Mouse (Mus musculus) right cerebral cortex, postnatal 25 days (tissue): ENCODE results near the gene Gjb1.
"Not testable (repeated sequence)": the region's sequence is repeated elsewhere in the genome, so short reads cannot be mapped to it uniquely, and the experiment has no call there.

Experiments
- DNase-seq: peaks from one replicate; pipeline ENCODE4 v3.0.0; 2022

The Gjb1 gene

GRCm38 (mm10) chrX:101376190-101376968 lies at the start of gene Gjb1:
Gene Gjb1, plus strand, starts transcription at chrX:101376378.
- DNase-seq: no peak

DNA sequence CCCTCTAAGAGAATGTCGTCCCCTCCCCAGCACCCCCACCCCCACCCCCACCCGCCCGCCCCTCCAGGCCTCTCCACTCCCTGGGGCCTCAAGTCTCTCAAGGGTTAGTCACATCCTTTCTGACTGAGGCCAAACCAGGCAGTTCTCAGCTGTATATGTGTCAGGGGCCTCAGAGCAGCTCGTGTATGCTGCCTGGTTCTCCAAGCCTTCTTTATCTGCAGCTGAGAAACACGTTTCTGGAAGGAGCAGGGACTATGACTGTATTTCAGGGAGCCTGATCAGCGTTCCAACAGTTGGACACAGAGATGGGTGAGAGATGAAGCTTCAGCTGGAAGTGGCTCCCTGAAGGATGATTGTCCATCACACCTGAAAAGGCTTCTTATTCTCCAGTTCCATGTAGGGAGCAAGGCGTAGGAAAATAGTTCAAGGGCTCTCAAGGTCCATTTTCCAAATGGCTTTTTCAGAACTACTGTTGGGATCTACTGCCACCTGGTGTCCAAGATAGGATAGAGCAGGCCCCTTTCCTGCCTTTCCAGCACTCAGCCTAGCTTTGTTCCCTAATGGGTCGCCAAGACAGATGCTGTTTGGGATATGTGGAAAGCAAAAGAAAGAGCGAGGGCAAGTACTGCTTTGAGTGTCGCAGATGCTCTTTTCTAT lies 46.7 kb upstream of the Gjb1 start:
- DNase-seq: peak; percentile 53

DNA sequence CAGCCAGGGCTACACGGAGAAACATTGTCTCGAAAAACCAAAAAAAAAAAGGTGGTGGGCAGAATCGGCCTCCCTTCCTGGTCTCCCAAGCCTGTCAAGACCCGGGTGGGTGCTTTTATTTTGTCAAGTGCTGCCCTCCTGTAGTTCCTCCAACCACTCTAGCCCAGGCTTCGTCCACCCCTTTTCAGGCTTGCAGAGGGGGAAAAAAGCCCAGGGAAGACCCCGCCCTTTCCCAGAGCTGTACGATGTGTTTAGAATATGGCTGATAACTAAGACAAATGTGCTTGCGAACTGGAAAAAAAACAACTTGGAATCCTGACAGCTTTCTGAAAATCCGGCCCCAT lies 44.2 kb upstream of the Gjb1 start:
- no peak for DNase-seq

DNA sequence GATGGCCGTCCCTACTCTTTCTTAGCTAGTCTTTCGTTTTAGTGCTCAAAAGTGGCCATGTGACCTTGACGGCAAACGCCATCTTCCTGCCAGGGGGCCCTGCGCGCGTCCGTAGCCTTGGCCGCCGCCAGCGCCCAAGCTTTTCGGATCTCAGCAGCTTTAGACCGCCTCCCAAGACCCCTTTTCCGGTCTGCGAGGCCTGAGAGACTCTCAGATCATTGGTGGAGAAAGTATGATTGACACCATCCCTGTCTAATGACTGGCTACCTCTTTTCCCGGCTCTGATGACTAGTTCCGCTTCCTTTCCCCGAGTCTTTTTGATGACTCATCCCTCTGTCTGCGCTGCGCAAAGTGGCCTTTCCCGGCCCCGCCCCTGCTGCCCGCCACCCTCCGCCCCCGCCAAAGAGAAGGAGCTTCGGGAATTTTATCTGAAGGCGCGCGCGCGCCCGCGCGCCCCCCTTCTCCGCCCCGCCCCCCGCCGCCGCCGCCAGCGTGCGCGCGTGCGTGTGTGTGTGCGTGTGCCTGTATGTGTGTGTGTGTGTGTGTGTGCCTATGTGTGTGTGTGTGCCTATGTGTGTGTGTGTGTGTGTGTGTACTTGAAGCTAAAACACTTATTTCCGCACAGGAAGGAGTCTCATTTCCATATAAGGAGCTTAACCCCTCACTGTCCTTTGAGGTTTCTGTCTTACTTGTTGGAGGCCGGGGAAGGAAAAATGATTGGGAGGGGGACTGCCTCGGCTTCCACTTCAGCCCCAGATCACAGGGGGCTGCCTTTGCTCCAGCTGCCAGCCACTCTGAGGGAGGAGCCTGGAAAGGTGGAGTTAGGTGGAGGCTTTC lies 43.6 kb upstream of the Gjb1 start:
- DNase-seq: peak; percentile 85

DNA sequence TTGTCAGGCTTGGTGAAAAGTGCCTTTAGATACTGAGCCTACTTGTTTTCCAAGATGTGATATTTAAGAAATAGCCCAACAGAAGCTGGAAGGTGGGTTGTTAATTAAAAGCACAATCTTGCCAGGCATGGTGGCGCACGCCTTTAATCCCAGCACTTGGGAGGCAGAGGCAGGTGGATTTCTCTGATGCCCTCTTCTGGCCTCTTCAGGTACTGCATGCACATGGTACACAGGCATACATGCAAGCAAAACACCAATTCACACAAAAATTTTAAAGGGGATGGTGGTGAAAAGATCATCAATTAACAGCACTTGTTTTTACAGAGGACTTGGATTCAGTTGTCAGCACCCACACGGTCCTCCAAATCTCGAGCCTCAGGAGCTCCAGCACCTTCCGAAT lies 41.6 kb upstream of the Gjb1 start:
- DNase-seq: no peak

DNA sequence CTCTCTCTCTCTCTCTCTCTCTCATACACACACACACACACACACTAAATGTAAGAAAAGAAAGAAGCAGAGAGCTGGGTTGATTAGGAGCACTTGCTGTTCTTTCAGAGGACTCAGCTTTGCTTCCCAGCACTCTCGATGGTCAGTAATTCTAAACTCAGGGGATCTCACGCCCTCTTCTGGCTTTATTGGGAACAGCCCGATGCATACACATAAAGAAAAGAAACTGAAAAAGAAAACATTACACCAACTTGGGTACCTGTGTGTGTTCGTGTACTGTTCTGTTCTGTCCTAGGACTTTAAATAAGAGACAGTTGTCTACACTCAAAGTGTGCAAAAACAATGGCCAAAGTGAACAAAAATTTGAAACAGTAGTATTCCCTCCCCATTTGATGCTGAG lies 37.5 kb upstream of the Gjb1 start:
- no peak for DNase-seq

- not testable (repeated sequence) for DNase-seq
Measured at GRCm38 (mm10) chrX:101342837-101343236, 33.3 kb upstream of the Gjb1 start.

- no peak for DNase-seq
Measured at GRCm38 (mm10) chrX:101345456-101345855, 30.7 kb upstream of the Gjb1 start.

GRCm38 (mm10) chrX:101346475-101346874 lies 29.7 kb upstream of the Gjb1 start:
- DNase-seq: no peak

DNA sequence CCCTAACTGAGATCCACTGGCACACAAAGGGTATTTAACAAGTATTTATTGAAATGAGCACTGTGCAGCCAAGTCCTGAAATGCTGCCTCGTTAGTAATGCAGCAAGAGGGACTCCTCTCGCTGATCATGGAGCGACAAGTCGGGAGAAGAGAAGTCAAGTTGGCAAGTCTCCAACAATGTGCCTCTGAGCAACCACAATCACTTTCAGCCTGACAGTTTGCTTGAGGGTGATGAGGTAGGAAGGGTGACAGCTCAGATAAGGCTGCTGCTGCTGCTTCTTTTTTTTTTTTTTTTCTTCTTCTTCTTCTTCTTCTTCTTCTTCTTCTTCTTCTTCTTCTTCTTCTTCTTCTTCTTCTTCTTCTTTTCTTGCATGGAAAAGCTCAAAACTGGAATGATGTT lies 25.0 kb upstream of the Gjb1 start:
- no peak for DNase-seq

DNA sequence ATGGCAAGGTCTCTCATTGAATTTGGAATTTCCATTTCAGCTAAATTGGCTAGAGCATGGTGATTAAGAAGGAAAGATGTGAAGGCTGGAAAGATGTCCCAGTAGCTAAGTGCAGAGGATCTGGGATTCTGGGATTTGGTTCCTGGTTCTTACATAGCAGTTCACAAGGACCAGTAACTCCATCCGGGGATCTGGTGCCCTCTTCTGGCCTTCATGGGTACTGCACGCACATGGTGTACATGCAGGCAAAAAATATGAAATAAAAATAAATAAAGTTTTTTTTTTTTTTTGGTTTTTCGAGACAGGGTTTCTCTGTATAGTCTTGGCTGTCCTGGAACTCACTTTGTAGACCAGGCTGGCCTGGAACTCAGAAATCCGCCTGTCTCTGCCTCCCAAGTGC lies 17.3 kb upstream of the Gjb1 start:
- not testable (repeated sequence) for DNase-seq

- DNase-seq: no peak
Measured at GRCm38 (mm10) chrX:101369001-101369400, 7.2 kb upstream of the Gjb1 start.

GRCm38 (mm10) chrX:101370573-101370972 lies 5.6 kb upstream of the Gjb1 start:
- DNase-seq: no peak

DNA sequence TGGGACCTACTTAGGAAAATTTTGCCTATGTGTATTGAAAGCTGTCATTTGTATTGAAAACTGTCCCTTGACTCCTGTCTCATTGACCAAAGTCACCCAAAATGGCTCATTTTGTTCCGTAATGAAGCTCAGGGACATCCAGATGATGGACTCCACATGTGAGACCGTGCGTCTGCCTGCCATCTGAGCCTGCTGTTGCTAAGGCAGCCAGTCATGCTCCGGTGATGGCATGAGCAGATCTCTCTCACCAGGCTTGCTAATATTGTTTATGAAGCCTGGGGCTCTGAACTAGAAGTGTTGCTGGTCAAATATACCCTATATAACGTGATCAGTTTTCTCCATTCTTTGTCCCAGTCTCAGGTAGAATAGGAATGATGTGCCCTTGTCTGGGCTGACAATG lies 3.2 kb upstream of the Gjb1 start:
- no peak for DNase-seq

DNA sequence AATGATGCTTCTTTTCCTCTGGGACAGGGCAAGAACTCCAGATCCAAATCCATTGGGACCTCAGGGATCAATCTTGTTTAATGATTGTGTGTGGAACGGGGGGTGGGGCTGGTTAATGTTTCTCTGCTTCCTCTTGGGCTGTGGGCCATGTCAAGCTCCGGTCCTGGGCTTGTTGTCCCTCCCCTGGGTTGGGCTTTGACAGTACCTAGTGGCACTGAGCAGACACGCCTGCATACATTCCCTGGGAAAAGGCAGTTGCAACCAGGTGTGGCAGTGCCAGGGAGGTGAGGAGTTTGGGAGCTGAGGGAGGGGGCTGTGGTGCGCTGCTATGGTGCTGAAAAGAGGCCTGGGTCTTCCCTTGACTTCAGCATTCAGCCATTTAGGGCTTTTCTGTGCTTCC lies 898 bp downstream of the Gjb1 start:
- no peak for DNase-seq

DNA sequence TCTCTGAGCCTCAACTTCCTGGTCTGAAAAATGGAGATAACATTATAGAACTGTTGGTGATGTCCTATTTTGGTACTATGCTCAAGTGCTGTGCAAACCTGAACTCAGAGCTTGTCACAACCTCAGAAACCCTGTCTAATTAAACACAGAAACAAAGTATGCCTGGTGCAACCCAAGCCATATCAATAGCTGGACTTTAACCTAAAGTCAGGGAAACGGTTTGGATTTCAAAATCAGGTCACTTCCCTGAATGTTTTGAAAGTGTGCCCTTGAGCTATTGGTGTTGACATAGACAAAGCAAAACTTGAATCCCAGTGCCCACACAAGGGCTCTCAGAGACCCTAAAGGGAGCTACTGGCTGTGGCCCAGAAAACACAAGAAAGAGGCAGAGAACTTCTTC lies 3.6 kb downstream of the Gjb1 start:
- no peak for DNase-seq

GRCm38 (mm10) chrX:101383455-101383854 lies 7.3 kb downstream of the Gjb1 start:
- DNase-seq: no peak

DNA sequence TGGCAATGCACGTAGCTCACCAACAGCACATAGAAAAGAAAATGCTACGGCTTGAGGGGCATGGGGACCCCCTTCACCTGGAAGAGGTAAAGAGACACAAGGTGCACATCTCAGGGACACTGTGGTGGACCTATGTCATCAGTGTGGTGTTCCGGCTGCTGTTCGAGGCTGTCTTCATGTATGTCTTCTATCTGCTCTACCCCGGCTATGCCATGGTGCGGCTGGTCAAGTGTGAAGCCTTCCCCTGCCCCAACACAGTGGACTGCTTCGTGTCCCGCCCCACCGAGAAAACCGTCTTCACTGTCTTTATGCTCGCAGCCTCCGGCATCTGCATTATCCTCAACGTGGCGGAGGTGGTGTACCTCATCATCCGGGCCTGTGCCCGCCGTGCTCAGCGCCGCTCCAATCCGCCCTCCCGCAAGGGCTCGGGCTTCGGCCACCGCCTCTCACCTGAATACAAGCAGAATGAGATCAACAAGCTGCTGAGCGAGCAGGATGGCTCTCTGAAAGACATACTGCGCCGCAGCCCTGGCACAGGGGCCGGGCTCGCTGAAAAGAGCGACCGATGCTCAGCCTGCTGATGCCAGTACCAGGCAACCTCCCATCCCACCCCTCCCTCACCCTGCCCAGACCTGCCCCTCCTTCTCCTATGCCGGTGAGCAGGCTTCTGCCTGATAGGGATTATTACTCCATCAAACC lies 8.4 kb downstream of the Gjb1 start:
- peak; percentile 11 for DNase-seq

GRCm38 (mm10) chrX:101386222-101386621 lies 10.0 kb downstream of the Gjb1 start:
- DNase-seq: no peak

GRCm38 (mm10) chrX:101388866-101389537 lies 12.8 kb downstream of the Gjb1 start:
- DNase-seq: no peak

DNA sequence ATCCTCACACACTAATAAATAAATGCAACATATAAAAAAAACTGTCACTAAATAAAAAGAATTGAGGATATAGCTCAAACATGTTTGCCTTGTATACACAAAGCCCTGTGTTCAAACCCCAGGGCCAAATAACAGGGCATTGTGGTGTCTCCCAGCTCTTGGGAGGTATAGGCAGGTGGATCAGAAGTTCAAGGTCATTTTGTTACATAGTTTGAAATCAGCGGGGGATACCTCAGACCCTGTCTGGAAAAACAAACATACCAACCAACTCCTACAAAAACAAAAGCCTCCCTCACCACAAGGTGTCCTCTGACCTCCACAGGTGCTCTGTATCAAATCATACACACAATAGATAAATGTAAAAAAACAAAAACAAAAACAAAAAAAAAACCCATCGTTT lies 18.2 kb downstream of the Gjb1 start:
- no peak for DNase-seq

- no peak for DNase-seq
Measured at GRCm38 (mm10) chrX:101396459-101396858, 20.3 kb downstream of the Gjb1 start.
